Mouse (Mus musculus) layer of hippocampus, adult 11-12 months (tissue): ENCODE measurements at regions not wholly inside any gene's neighbourhood (a gene's known extent, or its start where the extent isn't known, plus 50 kb on each side); places are given as distances from the start of the nearest gene placed in this dataset.

Source experiments
- DNase-seq: peaks from one replicate; pipeline ENCODE4 v3.0.0; 2022; ENCODE audit warnings: low spot score

DNA sequence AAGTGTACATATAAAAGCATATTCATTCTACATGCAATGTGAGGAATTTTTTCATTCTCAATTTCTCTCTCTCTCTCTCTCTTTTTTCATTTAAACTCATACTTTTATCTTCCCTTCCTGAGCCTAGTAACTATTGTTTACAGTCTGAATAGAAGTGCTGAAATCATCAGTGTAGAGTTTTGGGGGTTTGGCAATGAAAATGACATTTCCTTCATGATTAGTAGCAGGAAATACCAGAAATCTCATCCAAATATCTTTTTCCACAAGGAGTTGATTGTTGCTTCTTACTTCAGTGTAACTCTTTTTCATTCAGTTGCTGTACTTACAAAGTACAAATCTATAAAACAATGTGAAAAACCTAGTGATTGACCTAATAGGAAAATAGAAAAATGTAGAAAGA lies 572.7 kb upstream of the Marcks start:
- DNase-seq, result no peak

DNA sequence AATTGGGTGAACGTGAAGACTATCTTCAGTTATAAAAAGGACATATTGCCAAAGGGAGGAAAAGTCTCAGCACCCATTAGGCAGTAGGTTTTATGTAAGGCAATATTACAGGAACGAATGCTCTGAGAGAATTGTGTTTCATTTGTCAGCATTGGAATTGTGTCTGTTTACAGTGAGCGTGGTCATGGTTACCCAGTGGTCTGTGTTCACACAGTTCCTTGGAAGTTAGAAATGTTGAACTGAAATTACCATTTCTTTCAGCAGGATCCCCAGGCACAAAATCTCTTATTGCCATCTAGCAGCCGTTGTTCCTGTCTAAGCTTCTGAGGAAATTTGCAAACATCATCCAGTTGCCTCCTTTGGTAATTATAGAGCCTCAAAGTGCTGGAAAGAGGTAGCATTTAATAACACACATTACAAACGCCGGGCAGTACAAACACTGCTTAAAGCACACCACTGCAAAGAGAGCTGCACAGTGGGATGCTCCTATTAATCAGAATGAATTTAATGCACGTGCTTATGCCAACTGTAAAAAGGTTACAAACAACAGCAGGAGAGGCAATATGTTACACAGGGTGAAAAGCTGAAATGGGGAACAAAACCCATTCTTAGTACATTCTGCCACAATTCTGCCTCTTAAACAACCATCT lies 555.4 kb upstream of the Marcks start:
- DNase-seq, result peak; percentile 14

DNA sequence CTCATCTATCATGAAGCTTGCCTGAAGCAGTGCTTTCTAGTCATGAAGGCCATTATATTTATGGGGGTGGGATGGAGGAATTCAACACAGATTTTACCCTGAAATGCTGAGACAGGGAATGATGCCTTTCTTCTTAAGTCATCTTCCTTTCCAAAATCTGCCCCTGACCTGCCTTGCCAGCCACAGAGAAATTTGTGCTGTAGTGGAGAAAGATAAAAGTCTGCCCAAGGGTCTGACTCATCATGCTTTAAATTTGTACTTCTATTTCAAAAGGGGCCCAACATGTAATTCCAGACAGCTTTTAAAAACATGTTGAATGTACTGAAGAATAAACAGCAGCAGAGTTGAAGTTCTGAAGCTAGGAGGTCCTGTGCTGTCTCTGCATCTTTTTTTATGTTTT lies 554.1 kb upstream of the Marcks start:
- DNase-seq, result no peak

DNA sequence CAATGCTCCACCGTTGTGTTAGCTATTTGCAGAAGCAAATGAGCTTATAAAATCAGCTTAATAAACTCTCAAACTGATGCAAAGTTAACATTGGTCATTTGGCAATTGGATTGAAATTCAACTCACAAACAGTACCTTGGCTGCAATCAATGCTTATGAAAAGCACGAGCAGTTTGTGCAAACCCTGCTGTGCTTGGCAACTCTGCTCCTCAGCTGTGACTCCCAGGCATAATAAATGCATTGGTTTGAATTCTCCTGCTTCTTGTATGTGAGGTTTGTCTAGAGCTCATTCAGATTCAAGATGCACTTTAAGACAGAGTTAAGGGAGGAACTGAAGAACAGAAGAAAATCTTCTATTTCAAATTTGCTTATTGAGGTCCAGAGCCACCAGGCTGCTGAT lies 553.2 kb upstream of the Marcks start:
- peak; percentile 25 for DNase-seq

DNA sequence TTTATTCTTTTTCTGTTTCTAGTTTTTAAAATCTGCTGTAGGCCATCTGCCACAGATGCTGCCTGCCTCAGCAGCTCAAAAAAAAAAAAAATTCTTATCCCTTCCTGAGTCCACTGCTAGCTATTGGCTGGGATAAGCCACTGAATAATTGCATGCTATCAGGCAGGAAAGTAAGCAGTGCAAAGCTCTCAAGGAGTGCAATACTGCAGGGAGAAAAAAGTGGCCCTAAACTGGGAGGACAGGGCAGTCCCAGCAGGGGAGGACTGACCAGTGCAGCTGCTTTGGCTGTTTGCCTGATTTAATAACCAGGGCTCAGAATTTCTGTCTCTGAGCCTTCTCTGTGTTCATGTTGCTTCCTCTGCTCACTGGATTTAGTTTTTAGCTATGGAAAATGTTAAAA lies 544.4 kb upstream of the Marcks start:
- DNase-seq, result no peak

DNA sequence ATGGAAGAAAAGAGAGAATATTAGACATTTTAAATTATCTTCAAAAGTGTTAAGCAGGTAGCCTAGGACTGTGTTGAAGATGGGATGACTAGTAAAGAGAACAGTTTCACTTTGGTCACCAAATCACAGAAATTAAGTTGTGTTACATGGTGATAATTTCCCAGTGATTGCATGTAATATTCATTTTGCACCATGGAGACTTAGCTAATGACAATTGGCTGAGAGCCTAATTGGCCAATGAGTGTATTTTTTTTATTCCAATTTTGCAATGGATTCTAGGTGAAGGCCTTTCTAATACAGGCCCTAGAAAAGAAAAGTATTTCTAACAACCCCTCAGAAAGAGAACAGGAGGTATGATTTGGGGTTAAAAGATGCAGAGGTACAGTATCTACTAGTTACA lies 541.9 kb upstream of the Marcks start:
- no peak for DNase-seq

DNA sequence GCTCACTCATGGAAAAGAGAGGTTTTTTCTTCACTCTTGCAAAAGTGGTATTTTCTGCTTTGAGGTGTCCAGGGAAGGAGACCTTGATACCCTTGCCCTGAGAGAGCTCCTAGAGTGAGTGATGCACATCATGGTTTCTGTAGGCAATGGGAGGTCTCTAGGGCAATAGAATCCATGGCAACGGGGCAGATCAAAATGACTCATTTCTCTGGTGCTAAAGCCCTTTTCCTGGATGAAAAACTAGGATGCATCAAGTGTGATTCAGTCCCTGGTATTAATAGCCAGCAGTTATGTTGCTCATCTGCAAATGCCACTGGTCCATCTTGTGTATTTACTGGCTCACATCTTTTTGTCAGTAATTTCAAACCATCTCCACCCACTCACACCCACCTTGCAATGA lies 539.1 kb upstream of the Marcks start:
- no peak for DNase-seq

DNA sequence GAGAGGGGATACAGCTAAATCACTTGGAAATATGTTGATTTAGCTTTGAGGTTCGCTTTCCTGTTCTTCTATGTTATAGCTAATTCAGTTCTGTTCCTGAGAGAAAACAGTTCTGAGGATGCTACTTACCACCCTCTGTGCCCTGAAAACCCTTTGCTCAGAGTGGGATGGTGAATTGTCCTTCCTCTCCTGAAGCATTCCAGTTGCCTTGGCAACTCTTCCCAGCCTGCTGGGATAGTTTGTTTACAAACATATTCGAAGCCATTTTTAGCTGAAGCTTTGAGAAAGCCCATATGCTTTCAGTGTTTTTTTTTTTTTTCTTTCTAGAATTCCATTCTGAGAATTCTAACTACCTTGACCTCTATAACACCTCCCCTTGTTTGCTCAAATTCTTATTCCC lies 530.1 kb upstream of the Marcks start:
- DNase-seq, result no peak

DNA sequence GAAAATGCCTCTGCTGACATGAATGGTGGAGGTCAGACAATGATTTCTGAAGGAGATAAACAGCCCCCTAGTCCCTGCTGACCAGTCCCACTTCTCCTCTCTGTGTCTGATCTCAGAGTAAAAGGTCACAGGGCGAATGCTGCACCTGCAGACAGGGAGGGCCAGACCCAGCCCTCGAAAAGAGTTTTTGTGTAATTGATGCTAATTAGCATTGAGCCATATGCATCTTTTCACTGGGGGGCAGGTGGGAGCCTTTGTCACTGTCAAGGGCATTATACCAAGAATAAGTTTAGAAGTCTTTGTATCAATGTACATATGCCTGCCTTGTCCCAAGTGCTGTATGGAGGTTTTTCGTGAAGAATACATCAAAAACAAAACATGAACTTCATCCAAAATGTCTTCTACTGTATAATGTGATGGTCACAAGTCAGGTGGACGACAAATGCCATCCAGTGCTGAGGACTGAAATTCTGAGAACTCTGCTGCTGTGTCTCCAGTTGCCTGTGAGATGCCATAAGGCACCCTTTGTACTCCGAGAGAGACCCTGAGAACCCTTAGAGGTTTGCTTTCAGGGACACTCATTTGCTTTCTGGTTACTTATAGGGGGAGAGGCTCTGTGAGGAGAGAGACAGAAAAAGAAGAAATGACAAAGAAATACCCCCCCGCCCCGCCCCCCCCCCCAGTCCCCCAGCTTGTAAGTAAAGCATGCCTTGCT lies 528.5 kb upstream of the Marcks start:
- no peak for DNase-seq

DNA sequence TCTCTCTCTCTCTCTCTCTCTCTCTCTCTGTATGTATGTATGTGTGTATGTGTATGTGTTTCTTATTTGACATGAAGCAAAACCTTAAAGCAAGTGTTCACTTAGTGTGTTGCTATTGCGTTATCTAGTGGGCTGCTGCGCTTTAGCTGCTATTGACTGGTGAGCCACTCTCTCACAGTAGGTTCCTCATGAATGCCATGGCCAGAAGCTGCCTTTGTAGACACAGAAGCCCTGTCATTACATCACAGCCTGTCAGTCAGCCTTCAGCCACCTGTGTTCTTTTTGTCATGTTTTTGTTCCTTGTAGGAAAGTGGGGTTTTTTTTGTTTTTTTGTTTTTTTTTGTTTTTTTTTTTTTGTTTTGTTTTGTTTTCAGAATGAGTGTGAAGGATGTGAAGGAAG lies 527.8 kb upstream of the Marcks start:
- no peak for DNase-seq

DNA sequence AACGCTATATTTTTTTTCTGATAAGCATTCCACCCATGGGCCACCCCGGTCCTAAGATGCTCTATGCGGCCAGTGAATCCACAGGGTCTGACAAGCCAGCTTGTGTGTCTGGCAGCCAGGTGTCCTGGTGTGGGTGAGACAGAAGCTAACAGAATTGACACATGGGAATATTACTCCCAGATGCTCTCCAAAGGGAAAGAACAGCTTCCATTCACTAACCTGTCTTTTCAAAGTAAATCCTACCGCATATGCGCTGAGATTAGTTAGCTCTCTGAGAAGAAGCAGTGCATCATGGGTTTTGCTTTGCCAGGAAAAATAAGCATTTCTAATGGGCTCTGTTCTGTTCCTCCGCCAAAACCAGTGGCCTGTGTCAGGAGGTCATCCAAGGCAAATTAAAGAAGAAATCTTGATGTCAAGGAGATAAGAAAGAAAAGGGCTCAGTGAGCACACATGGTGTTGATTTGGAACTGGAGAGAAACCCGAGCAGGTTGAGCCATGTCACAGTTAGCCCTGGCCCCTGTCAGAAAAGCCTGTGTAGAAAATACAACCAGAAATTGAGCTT lies 498.4 kb upstream of the Marcks start:
- no peak for DNase-seq

DNA sequence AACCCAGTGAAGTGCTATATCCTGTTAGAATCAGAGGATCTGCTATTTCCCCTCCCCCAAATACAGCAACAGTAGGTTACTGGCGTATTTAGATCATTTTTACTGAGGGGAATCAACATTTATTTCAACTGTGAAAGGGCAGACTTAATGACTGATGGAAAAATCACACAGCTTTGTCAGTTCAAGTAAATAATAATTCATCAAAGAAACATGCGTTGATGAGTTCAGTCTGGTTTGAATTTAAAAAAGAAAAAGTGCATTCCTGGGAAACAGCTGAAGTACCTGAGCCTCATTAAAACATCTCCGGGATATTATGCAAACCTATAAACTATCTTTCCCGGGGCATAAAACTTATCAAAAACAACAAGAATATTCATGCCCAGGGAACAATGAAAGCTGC lies 497.7 kb upstream of the Marcks start:
- DNase-seq, result no peak

DNA sequence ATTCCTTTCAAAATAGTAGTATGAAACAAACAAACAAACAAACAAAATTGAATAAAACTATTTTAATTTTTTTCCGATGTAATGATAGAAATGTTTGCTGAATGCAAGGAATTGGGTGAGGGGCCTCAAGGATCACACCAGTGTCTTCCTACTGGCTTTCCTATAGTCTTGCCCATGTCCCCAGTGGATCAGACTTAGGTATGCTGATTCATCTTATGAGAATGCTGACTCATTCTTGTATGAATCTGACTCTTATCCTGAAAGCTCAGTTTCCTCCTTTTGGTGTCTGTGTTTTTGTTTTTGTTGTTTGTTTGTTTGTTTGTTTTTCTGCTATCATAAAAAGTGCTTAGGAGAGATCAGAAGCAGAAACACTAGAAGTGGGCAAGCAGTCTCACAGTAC lies 491.7 kb upstream of the Marcks start:
- DNase-seq, result no peak

DNA sequence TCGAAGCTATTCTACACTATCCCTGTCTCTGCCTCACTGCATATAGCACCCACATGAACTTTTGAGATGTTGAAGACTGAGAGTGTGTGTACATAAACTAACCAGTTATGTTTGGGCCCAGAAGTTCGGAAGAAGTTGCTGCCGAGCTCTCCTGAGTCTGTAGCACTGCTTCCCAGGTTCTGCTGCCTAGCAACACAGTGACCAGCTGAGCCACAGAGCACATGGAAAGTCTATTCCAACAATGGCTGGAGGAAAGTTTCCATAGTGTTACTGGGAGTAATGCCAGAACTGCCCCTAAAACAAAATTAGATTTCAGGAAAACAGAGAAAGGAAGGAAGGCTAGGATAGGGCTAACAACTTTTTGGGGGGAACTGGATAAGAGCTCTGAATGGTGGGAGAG lies 489.2 kb upstream of the Marcks start:
- no peak for DNase-seq

DNA sequence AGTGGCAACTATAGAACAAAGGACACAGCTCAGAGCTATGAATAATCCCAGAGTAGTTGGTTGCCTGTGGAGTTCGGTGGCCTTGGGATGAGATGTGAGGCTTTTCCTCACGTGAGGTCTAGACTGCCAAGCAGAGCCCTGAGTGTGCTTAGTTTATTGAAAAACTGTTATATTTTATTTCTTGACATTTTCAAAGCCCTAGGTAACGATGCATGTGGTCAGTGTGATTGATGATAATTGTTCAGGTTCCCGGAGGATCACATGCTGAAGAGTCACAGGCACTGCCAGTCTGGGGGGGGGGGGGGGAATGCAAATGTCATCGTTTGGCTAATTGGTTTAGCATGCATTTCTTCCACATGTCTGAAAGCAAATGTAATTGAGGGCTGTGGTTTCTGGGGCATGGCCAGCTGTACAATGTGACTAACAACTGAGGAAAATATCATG lies 488.1 kb upstream of the Marcks start:
- DNase-seq, result no peak

DNA sequence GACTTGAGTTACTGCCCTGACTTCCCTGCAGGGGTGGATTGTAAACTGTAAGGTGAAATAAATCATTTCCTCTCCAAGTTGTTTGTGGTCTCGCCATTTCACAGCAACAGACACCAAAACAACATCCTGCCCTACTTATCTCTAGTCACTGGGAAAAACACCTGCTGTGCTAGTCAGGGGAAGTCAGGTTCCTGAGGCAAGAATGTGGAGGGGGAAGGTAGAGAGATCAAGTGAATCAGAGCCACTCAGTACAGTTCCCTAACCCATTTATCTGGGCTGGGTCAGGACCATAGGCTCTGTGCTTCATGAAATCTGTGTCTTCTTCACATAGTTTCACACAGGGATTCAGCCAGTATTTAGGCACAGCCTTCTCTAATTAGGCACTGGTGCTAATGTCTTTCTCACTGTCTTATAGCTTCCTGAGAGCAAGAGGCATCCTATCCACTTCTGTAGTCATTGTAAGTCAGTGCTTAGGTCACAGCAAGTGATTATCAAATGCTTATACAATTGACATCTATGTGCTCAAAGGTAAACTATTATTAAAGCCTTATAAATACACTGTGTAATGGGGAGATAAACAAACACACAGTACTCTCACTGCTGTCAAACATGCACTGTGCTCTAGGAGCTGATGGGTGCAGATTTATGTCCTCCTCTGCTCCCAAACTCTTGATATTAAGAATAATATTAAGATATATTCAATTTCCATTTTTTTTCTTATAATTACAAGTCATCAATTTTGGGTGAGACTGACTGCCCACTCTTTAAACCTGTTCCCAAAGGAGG lies 487.4 kb upstream of the Marcks start:
- DNase-seq, result no peak

DNA sequence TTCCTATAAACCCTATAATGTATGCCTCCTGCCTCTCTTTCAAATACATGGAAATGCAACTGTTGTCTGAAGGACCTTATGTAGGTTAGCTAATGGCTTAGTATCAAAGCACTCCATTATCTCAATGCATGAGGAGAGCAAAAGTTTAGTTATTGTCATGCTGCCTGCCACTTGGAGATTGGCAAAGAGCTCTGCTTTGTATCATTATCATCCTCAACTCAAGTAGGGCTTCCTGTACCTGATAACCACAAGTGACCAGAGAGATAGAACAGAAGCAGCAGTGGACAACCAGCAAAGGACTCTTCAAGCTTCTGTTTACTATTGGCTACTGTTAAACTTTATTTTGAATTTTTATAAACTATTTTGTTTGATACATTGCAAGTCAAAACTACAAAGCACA lies 484.3 kb upstream of the Marcks start:
- no peak for DNase-seq

DNA sequence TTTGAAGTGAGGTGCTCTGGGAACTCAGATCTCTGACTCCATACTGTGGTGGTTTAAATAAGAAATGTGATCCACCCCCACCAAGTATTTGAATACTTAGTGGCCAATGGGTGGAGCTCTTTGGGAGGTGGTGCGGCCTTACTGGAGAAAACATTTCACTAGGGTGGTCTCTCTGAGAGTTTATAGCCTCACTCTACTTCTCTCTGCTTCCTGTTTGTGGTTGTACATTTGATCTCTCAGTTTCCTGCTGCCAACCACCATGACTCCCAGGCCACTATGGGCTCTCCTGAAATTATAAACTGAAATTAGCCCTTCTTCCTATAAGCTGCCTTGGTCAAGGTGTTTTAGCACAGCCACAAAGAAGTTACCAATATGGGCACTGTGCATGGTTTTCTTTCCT lies 479.9 kb upstream of the Marcks start:
- DNase-seq, result no peak

DNA sequence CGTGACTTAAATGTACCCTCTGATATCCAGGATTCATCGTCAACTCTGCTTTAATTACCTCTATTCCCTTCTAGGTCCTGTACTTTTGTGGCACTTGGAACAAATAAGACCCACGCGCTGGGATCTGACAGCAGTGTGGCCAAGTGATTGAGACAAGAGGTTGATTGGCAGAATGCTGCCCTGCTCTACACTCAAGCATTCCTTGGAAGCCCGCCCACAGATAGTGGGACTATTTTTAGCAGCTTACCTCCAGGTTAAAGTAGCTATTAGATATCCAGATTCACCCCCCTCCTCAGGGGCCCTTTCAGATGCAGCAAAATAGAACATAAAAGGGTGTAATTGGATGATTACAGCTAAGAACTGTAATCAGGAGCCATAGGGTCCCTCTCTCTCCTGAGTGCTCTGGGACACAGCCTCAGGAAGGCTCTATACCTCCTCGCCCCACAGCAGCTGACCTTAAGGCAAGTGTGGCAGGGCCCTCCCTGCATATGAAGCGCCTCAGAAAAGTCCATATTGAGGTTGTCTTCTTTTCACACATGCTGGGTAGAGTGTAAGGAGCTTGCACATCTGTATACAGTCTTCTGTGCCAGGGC lies 479.1 kb upstream of the Marcks start:
- DNase-seq, result no peak

DNA sequence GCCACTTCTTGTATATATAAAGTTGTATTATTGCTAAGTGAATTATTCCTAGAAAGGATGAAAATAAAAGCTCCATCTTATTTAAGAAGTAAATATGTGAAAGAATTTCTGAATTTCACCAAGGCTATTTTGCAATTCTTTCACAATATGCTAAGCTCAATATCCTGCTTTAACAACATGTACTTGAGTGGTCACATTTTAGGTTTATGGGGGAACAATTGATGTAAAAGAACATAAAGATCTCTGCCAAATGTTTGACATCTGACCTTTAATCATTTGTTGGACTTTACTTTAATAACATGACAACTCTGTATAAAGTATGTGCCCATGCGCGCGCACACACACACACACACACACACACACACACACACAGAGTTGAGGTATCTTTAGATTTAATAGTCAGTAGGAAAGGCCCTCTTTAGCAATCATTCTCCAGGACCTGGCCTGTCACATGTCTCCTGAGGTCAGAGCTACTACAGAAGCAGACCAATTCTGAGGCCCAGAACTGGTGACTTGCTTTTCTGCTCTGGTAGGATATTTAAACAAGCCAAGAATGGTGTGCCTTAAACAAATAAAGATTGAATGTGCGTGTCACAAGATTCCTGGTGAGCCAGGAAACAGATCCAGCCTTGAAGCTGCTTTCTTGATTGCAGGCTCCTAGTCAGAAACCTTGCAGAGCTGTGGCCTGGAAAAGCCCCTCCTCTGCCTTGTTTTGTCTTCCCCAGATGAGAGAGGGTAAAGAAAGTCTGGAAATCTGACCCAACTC lies 477.4 kb upstream of the Marcks start:
- DNase-seq, result no peak

DNA sequence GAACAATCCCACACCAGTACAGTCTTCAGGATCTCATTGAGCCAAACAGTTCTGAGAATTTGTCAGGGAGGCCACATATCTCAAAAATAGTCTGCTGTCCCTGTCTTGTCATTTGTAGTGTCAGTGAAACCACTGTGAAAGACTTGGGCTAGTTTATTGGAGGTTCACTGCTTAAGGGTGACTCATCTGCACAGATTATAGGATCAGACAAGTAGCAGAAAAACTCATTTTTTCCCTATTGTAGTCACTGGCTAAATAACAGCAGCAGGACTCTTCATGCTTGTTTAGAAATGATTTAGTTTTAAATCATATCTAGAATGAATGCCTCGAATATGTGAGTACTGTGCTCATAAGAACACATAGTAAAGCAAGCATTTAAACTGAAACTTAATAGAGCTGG lies 475.2 kb upstream of the Marcks start:
- DNase-seq, result no peak

DNA sequence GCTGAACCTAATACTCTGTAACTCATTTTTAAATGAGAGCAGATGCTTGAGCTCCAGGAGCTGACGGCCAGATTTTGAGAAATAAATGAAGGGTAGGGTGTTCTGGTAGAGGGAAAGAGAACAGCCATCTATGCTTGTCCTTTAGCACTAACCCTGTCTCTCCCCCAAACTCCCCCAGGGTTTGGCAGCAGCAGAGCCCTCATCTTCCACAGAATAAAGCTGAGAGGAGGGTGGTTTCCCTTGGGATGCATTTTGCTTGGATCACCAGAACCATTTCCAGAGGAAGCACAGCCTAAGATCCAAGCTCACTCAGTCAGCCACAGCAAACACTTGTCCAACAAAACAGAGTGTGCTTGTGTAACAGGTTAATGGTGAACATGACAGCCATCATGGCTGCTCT lies 464.8 kb upstream of the Marcks start:
- DNase-seq, result no peak
